Mouse (Mus musculus) G1E-ER4 (cell line): ENCODE measurements around the gene Ifitm3. TPM values are rescaled to one million over a fixed set of nuclear protein-coding genes. Genes with fewer than 3 reads are reported as not detected.

ENCODE experiments used
- GATA1 ChIP-seq: IDR thresholded peaks from one replicate; pipeline ENCODE4 v1.8.0; 2012; ENCODE audit warnings: low read length, inconsistent platforms
- polyA plus RNA-seq: library from polyadenylated mRNA; stranded (reverse); fragments of >175 nt; gene quantifications from 2 replicates; pipeline ENCODE4 v1.2.3, GENCODE M21; 2012

The Ifitm3 gene
- polyA plus RNA-seq, 1 experiment = not detected

DNA sequence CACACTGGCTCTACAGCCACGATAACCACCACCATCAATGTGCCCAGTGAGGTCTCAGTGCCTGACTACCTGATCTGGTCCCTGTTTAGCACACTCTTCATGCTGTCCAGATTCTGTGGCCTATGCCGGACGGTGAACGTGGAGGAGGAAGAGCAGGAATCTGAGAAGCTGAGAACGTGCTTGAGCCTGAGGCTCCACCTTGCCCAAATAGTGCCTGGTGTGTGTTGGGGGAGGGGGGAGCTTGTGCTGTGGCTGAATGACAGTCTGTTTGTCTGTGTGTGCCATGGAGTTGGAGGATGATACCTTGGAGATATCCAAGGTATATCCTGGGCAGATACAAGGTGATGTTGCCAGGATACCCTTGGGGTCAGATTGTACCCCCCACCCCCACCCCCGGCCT lies 20.4 kb downstream of the Ifitm3 start:
- no peak for TF ChIP-seq GATA1

DNA sequence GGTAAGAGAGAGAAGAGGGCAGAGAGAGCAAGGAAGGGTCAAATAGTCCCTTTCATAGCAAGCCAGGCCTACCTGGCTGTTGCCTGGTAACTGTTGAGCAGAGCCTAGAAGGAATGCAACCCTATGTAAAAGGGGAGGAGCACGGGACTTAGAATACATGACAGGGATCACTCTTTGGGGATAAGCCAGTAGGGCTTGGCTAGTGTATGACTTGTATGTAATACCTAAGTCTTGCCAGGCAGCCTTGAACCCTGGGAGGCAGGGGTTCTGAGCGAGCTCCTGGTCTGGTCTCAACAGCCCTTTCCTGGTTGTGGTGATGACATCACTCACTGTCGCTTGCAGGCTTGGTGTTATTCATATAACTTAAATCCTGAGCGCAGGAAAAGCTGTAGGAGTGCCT lies 21.5 kb downstream of the Ifitm3 start:
- TF ChIP-seq GATA1 = no peak

DNA sequence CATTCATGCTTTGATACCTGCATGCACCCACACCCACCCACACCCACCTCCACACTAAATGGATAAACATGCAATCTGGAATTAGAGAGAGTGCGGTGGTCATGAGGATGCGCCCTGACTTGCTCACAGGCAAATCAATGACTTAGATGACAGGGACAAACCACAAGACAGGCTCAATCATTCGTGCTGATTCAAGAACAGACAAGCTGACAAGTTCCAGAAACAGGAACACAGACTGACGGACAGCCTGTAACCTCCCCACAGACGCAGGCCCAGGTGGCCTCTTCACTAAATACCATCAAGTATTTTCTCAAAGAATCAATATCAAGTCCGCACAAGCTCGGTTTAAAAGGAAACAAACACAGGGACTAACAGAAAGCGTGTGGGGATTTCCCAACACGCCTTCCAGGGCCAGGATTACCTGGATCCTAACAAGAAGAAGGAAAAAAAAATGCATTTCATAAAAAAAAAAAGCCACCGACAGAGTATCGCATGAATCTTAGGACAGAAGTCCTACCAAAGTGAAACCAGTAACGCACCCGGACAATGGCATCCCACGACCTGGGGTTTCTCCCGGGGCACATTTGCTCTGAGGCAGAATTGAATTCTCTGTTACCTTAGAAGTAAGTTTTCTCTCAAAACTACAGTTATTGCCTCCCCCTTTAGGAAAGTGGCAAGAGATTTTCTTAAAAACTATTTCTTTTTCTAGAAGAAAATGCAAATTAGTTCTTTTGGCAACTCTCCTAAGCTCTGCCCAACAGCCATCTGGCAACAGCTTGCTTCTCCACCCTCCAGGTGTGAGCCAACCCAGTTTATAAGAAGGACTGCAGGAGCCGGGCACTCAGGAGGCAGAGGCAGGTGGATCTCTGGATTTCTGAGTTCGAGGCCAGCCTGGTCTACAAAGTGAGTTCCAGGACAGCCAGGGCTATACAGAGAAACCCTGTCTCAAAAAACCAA lies 23.1 kb downstream of the Ifitm3 start:
- no peak for TF ChIP-seq GATA1

DNA sequence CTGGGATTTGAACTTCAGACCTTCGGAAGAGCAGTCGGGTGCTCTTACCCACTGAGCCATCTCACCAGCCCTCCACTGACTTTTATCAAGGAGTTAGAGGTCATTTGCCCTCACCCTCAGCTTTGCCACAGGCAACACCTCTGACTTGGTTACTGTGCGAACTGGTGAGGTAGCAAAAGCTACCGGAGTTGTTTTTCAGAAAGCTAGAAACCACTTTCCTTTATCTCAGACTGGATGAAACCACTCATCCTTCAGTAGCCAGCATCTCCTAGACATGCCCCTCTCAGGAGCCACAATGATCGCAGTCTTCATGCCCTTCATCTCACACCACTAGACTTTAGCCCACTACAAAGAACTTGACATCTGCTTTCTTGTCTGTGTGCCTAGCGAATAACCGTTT lies 27.6 kb downstream of the Ifitm3 start:
- TF ChIP-seq GATA1 = no peak

DNA sequence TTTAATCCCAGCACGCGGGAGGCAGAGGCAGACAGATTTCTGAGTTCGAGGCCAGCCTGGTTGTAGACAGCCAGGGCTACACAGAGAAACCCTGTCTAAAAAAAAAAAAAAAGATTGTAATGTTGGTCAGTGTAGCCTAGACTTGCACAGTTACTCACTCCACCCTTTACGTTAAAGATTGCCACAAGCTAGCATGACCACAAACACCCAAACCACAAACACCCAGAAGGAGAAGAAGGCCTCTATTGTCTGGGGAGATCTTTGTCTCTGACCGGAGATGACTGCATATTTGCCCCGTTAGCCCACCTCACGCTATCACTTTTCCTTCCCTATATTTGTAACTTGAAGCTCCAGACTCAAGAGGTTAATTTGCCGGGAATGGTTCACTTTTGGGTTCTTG lies 28.9 kb downstream of the Ifitm3 start:
- TF ChIP-seq GATA1 = peak; percentile 37

DNA sequence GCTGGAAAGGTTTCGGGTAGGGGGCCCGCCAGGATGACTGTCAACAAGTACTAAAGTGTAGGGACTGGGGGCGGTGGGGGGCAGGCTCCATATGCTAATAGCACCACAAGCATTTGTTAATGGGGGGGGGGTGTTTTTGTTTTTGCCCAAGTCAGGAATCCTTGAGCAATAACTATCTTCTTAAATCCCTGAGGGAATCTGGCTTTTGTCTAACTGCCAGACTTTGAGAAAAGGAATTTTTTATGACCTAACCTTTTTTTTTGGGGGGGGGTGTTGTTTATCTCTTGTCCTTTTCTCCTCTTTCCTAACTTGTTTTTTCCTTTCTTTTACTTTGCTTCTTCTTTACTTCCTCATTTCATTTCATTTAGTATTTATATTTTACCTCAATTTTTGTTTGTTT lies 35.1 kb downstream of the Ifitm3 start:
- TF ChIP-seq GATA1 = no peak

DNA sequence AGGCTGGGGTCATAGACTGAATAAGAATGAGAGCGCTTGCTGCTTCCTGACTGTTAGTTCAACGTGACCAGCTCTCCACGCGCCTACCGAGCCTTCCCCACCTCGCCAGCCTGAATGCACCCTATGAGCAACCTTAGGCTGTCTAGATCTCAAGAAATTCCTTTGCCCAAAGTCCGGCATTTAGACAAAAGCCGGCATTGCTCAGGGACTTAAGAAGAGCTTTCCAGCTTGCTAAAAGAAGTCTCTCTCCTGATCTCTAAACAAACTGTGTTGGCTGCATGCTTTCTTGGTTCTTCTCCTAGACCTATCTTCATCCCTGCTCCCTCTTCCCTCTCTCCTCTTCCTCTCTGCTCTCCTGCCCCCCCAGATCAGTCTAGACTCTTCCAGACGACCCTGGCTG lies 35.6 kb downstream of the Ifitm3 start:
- TF ChIP-seq GATA1 = no peak

DNA sequence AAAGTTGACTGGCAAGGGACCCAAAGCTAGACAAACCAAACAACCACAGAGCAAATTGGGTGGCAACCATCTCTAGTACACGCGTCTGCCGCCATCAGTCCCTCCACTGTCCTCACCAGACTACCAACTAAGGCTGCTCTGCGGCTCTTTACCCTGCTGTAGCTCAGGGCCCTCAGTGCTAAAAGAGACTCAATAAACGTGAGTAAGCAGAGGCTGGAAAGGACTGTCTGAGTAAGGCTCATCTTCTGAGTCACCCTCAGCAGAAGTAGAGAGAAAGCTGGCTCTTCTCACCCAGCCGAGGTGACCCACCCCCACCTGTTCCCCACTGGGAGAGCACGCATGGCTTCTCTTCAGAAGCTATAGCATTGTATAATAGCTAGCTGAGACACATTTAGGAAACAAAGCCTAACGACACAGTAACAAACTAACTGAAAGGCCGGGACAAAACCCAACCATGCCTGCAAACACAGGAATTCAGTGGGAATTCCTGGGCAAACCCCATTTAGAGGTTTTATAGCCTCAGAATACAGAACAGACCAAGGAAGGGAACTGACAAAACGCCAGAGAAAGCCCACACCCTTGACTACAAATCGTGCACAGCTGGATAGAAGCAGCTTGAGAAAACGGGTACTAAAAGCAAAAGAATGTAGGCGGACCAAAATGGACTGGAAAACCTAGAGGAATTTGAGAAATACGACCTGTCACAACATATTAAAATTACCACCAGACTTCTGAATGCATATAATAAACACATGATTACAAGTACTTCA lies 37.0 kb downstream of the Ifitm3 start:
- no peak for TF ChIP-seq GATA1

DNA sequence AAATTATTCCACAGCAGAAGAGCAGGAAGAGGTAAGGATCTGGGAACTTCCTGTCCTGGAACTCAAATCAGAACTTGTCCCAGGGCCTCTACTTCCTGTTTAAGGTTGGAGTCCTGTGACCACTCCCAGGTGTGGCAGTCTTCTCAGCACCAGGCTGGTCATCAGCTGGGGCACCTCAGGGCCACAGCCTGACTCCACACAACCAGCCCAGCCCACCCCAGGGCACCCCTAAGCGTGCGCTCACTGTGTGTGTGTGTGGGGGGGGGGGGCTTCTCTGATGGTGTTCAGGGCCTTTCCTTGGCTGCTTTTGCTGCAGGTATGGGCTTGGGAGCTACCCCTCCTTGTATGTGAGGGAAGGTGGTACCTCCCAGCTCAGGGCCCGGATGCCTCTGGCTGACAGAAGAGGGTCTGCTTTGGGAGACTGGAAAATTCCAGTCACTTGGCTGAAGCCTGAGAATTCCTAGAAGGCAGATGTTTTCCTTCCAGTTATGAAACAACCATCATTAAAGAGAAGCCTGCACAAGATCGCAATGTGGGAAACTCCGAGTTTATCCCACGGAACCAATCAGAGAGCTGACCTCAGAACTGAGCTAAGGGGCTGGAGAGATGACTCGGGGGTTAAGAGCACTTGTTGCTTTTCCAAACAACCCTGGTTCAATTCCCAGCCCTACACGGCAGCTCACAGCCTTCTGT lies 38.9 kb downstream of the Ifitm3 start:
- TF ChIP-seq GATA1 = no peak

DNA sequence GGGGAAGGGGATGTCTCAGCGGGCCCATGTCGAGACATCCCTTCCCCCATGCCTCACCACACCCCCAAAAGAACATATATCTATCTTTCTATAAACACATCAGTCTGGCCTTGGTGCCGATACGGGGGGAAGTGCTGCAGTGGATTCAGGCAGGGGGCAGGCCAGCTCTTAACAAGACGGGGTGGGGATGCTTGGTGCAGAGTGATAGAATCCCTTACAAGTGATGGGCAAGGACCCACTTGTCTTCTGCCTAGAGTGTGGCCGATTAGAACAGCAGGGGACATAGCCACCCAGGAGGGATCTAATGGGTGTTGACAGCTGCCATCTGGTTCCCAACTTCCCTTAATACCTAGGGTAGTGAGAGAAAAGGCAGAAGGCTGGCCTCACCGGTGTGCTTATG lies 39.6 kb downstream of the Ifitm3 start:
- no peak for TF ChIP-seq GATA1

DNA sequence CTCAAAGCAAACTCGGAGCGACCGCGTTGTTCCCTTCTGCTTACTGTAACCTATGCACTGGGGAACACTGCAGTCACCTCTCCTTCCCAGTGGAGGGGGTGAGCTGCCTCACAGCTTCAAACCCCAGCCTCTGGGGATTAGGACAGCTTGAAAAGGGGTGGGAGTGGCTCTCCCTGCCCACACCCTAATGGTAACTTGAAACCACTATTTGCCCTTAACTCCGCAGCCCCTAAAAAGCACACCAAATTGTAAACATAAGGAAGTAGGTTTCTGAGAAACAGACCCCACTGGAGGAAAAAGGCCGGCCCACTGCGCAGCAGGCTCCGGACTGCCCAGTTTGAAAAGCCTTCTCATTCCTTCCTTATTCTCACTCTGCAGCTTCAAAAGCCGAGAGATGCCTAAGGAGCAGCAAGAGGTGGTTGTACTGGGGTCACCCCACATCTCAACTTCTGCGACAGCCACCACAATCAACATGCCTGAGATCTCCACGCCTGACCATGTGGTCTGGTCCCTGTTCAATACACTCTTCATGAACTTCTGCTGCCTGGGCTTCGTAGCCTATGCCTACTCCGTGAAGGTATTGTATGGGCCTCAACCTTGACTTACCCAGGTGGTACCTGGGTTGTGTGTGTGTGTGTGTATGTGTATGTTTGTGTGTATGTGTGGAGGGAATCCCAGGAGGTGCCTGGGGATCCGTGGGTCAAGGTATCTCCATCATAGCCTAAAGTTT lies 42.5 kb downstream of the Ifitm3 start:
- TF ChIP-seq GATA1 = no peak

DNA sequence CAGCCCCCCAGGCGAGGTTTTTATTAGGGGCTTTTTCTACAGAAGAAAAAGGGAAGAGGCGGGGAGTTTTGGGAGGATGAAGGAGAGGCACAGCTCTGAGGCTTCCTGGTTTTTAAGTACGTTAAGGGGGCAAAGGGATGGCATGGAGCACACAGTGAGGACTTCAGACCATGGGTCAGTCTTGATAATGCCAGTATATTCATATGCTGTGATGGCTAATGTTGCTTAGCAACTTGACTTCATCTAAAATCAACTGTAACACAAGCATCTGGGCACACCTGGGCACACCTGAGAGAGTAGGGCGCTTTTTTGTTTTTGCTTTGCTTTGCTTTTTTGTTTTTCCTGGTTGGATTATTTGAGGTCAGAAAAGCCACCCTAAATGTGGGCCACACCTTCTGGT lies 43.6 kb downstream of the Ifitm3 start, which contains the start of gene Ifitm1:
TSS of gene Ifitm1 (plus strand) at position 301 of the 400 bp plus-strand sequence.
- no peak for TF ChIP-seq GATA1

DNA sequence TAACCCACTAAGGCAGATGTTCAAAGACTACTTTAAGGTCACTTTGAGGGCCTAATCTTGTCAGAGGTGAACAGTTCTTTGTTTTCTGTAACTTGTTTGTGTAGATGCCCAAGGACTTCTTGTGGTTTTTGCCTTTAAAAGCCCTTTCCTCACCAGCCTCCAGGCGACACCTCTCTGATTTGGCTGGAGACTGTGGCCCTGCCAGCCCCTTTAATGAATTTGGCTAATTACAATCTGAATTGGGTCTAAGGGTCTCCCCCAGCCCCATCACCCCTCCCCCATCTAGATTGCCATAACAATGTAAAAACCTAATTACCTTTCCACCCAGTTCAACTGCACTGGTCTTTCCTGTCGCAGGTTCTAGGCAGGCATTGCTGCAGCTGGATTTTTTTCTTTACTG lies 47.8 kb downstream of the Ifitm3 start:
- no peak for TF ChIP-seq GATA1

DNA sequence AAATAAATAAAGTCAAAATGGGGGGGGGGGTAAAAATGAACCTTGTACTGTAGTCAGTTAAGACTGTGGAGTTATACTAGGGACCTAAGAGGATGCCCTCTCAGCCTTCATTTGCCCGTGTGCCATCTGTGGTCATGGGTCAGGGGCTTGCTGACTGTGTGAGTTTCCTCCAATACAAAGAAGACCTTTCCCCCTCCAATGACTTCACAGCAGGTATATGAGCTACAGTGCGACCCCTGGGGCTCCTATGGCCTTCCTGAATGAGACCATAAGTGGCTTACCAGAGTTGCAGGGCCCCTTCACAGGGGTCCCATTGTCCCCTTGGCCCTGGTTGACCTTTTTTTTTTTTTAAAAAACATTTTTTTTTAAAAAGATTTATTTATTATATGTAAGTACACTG lies 49.2 kb downstream of the Ifitm3 start:
- no peak for TF ChIP-seq GATA1

DNA sequence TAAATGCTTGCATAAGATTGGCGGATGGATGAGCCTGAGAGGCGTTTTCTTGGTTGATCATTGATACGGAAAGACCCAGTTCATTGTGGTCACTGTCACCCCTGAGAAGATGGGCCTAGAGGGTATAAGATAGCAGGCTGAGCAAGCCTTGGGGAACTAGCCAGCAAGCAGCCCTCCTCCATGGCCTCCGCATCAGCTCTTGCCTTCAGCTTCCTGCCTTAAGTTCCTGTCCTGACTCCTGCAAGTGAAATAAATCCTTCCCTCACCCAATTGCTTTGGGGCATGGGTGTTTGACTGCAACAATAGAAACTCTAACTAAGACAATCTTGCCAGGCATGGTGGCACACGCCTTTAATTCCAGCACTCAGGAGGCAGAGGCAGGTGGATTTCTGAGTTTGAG lies 50.5 kb downstream of the Ifitm3 start:
- no peak for TF ChIP-seq GATA1

Other genes starting within 250 kb of the Ifitm3 start
- gene Cyp2e1, start 247.0 kb downstream of the Ifitm3 start, polyA plus RNA-seq = not detected in 2 replicates
- not detected in 2 replicates for gene Syce1, start 222.9 kb downstream of the Ifitm3 start, polyA plus RNA-seq
- gene Zfp941, start 188.6 kb downstream of the Ifitm3 start, polyA plus RNA-seq = not detected in 2 replicates
- not detected in 2 replicates for gene Urah, start 175.8 kb downstream of the Ifitm3 start, polyA plus RNA-seq
- not detected in 2 replicates for gene Scgb1c1, start 165.2 kb downstream of the Ifitm3 start, polyA plus RNA-seq
- 0.06 TPM in 1 of 2 replicates, not detected in the other for gene Odf3, start 163.0 kb downstream of the Ifitm3 start, polyA plus RNA-seq
- 0.18 and 0.99 TPM in 2 replicates for gene Gm45785, start 154.4 kb downstream of the Ifitm3 start, polyA plus RNA-seq
- 39.1 and 49.2 TPM in 2 replicates for gene Ric8a, start 153.8 kb downstream of the Ifitm3 start, polyA plus RNA-seq
- 3.2 and 3.9 TPM in 2 replicates for gene Bet1l, start 153.2 kb downstream of the Ifitm3 start, polyA plus RNA-seq
- gene Psmd13, start 128.8 kb downstream of the Ifitm3 start, polyA plus RNA-seq = 50.0 and 92.4 TPM in 2 replicates
- 25.4 and 38.9 TPM in 2 replicates for gene Sirt3, start 128.5 kb downstream of the Ifitm3 start, polyA plus RNA-seq
- not detected in 2 replicates for gene Cox8b, start 110.3 kb downstream of the Ifitm3 start, polyA plus RNA-seq
- gene Nlrp6, start 89.9 kb downstream of the Ifitm3 start, polyA plus RNA-seq = not detected in 2 replicates
- 6.3 and 7.2 TPM in 2 replicates for gene Pgghg, start 69.4 kb downstream of the Ifitm3 start, polyA plus RNA-seq
- gene Ifitm5, start 60.5 kb downstream of the Ifitm3 start, polyA plus RNA-seq = 0.43 and 0.61 TPM in 2 replicates
- gene Gm45717, start 54.8 kb downstream of the Ifitm3 start, polyA plus RNA-seq = not detected in 2 replicates
- 234 and 285 TPM in 2 replicates for gene Ifitm2, start 54.8 kb downstream of the Ifitm3 start, polyA plus RNA-seq
- gene Ifitm1, start 43.5 kb downstream of the Ifitm3 start, polyA plus RNA-seq = 0.08 and 0.26 TPM in 2 replicates
- gene Ifitm6, start 7.2 kb upstream of the Ifitm3 start, polyA plus RNA-seq = not detected in 2 replicates
- gene Gm17387, start 18.4 kb upstream of the Ifitm3 start, polyA plus RNA-seq = not detected in 2 replicates
- not detected in 2 replicates for gene B4galnt4, start 50.3 kb upstream of the Ifitm3 start, polyA plus RNA-seq
- gene Pkp3, start 67.4 kb upstream of the Ifitm3 start, polyA plus RNA-seq = 0.05 TPM in 1 of 2 replicates, not detected in the other
- gene Sigirr, start 89.8 kb upstream of the Ifitm3 start, polyA plus RNA-seq = 7.2 and 9.5 TPM in 2 replicates
- not detected in 2 replicates for gene Ano9, start 107.0 kb upstream of the Ifitm3 start, polyA plus RNA-seq
- 49.9 and 62.6 TPM in 2 replicates for gene Ptdss2, start 111.6 kb upstream of the Ifitm3 start, polyA plus RNA-seq
- 1.5 and 14.6 TPM in 2 replicates for gene Rnh1, start 162.1 kb upstream of the Ifitm3 start, polyA plus RNA-seq
- 46.6 and 52.7 TPM in 2 replicates for gene Hras, start 183.2 kb upstream of the Ifitm3 start, polyA plus RNA-seq
- gene Lrrc56, start 183.4 kb upstream of the Ifitm3 start, polyA plus RNA-seq = 2.4 and 3.1 TPM in 2 replicates
- 0.08 and 0.10 TPM in 2 replicates for gene Lmntd2, start 203.3 kb upstream of the Ifitm3 start, polyA plus RNA-seq
- gene Rassf7, start 205.1 kb upstream of the Ifitm3 start, polyA plus RNA-seq = 12.7 and 20.3 TPM in 2 replicates
- gene Phrf1, start 218.0 kb upstream of the Ifitm3 start, polyA plus RNA-seq = 132 and 133 TPM in 2 replicates